Mouse (Mus musculus) heart, embryonic 16.5 days (tissue): ENCODE data around the gene Olfr1535. TPM values are rescaled to one million over a fixed set of nuclear protein-coding genes. Genes with fewer than 3 reads are reported as not detected.

Experiments used
- ATAC-seq: fragments of 200-750 bp; cut with Nextera tagmentation; replicated peaks from 2 replicates; pipeline ENCODE4 v1.8.0; 2017; ENCODE audit warnings: moderate number of reproducible peaks; ENCODE audit not compliant: insufficient read depth, low FRiP score; ENCODE audit errors: extremely low read depth
- H3K27ac ChIP-seq: fragments of 300-500 bp; sonication (generic); 2 replicates; pipeline ENCODE4 v1.5.1; 2014; ENCODE audit warnings: mild to moderate bottlenecking, low read length, control low read depth, moderate library complexity
- H3K27me3 ChIP-seq: fragments of 300-500 bp; sonication (generic); 2 replicates; pipeline ENCODE4 v1.6.1; 2014; ENCODE audit warnings: low read length, mixed read lengths; ENCODE audit not compliant: control insufficient read depth, insufficient read depth
- H3K36me3 ChIP-seq: fragments of 300-500 bp; sonication (generic); 2 replicates; pipeline ENCODE4 v1.6.1; 2014; ENCODE audit not compliant: control insufficient read depth, insufficient read depth
- H3K4me1 ChIP-seq: fragments of 300-500 bp; sonication (generic); 2 replicates; pipeline ENCODE4 v1.6.1; 2014; ENCODE audit warnings: low read length, mixed read lengths; ENCODE audit not compliant: control insufficient read depth, insufficient read depth
- H3K4me2 ChIP-seq: fragments of 300-500 bp; sonication (generic); 2 replicates; pipeline ENCODE4 v1.6.1; 2014; ENCODE audit warnings: low read depth, mild to moderate bottlenecking, control low read depth, low read length
- H3K4me3 ChIP-seq: fragments of 300-500 bp; sonication (generic); 2 replicates; pipeline ENCODE4 v1.5.1; 2014; ENCODE audit warnings: mild to moderate bottlenecking, control low read depth, low read length
- H3K9ac ChIP-seq: fragments of 300-500 bp; sonication (generic); 2 replicates; pipeline ENCODE4 v1.6.1; 2014; ENCODE audit warnings: low read length, control low read depth
- H3K9me3 ChIP-seq: fragments of 300-500 bp; sonication (generic); replicated peaks from 2 replicates; pipeline ENCODE4 v1.6.1; 2016; ENCODE audit warnings: low read length; ENCODE audit not compliant: control insufficient read depth
- WGBS: fragments of 180-500 bp; shearing (Covaris S2); extraction: QIAGEN DNeasy Blood & Tissue Kit; methylation state at CpG from one replicate; pipeline ENCODE4 v1.1.7; 2014; 5-methylcytosine and 5-hydroxymethylcytosine counted together
- polyA plus RNA-seq: library from polyadenylated mRNA; unstranded; fragments of >200 nt; fragmentation: Nextera tagmentation; extraction: Ambion mirVana; gene quantifications from 2 replicates; pipeline ENCODE4 v1.2.1, GENCODE M21; 2015

Gene Olfr1535
- polyA plus RNA-seq: not detected in 2 replicates

GRCm38 (mm10) chr13:21559793-21560192 is at the start of gene Olfr1535:
TSS of gene Olfr1535 (minus strand) at chr13:21559893.
- H3K36me3 ChIP-seq: no peaks in the 10 kb centered on the region
- 58% methylated on average over 1 of the region's 1 CpGs for WGBS
- ATAC-seq: no peak
- H3K27me3 ChIP-seq: no peaks in the 10 kb centered on the region
- H3K4me2 ChIP-seq: no peak within 1 kb of the TSS
- H3K9ac ChIP-seq: no peak within 1 kb of the TSS
- H3K4me1 ChIP-seq: no peaks in the 10 kb centered on the region
- H3K4me3 ChIP-seq: no peak within 1 kb of the TSS
- H3K9me3 ChIP-seq: no peaks in the 10 kb centered on the region
- no peak within 1 kb of the TSS for H3K27ac ChIP-seq

DNA sequence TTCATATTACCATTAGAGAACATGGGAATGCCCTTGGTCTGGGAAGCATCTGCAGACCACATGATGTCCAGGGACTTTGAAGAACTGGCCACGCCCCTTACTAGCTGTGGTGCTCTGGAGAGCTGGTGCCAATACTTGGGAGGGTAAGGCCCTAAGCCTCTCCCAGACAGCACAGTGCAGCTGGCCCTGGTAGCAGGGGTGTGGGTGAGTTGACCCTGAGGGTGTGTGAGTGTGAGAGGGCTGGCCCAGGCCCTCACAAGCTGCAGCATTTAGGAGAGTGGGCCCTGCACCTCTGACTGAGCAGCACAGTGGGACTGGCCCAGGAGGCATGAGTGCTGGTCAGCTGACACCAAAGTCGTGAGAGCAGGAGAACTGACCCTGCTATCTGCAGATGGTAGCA is 31.9 kb upstream of the Olfr1535 start:
- Histone ChIP-seq H3K4me3 (no peak overlapping the region), H3K36me3 (no peaks in the 10 kb centered on the region), H3K9me3 (peaks cover 4% of the 10 kb centered on the region; the same call in 1 of the 2 replicates), H3K27ac (no peak overlapping the region), H3K4me1 (no peaks in the 10 kb centered on the region), H3K27me3 (no peaks in the 10 kb centered on the region), H3K9ac (no peak overlapping the region), H3K4me2 (no peak overlapping the region)
- 48% methylated on average over 2 of the region's 2 CpGs for WGBS
- no peak for ATAC-seq

DNA sequence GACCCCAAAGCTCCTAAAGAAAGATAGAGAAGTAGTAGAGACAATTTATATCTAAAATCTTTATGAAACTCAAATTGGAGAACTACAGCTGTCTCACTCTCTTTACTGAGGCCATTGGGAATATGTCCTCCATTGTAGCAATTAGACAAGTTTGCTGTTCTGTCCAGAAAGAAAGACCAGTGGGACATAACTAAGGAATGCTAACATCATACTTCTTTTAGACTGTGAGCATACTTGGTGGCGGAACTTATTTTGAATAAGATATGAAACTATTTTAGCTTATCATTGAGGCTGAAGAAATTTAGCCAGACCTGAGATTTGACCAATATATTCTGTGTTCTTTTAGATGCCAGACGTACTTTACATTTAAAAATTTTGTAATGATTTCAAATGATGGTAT is 22.0 kb upstream of the Olfr1535 start, which contains the start of gene Olfr1364:
Gene Olfr1364 (minus strand): TSS at position 101 of the 400 bp plus-strand sequence.
- Histone ChIP-seq H3K4me1 (no peaks in the 10 kb centered on the region), H3K9me3 (no peaks in the 10 kb centered on the region), H3K27ac (no peak within 1 kb of the TSS), H3K36me3 (no peaks in the 10 kb centered on the region), H3K4me3 (no peak within 1 kb of the TSS), H3K4me2 (no peak within 1 kb of the TSS), H3K27me3 (no peaks in the 10 kb centered on the region), H3K9ac (no peak within 1 kb of the TSS)
- ATAC-seq: no peak
- WGBS: 77% methylated on average over 2 of the region's 2 CpGs

DNA sequence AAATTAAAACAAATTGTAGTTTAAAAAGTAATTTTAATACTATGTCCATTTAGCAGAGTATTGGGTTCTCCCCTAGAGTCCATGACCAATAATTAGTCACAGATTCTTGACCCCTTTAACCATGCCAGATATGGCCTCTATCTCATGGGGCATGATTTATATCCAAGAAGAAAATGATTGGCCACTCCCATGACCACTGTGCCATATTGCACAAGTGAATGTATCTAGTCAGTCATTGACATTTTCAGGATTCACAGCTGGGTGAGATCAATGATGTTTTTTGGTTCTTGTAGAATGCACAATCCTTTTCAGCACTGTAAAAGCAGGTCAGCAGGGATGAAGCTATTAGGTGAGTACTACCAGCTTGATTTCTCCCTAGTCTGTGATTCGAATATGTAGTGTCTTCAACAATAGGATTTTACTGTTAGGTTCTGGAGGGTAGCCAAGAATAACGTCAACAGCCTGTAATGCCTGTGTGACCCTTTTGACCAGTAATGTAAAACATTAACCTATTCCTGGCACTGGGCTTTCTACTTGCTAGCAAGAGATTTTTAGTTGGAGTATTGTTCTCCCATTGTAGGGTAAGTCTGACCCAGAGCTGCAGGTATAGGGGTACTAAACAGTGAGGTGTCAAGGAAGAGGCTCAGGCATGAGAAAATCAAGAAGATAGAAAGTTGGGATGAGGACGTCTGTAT is 9.1 kb downstream of the Olfr1535 start:
- no peaks in the 10 kb centered on the region for H3K27me3 ChIP-seq
- H3K27ac ChIP-seq: no peak overlapping the region
- H3K4me3 ChIP-seq: no peak overlapping the region
- no peak for ATAC-seq
- no peak overlapping the region for H3K4me2 ChIP-seq
- no peak overlapping the region for H3K9ac ChIP-seq
- H3K36me3 ChIP-seq: no peaks in the 10 kb centered on the region
- H3K4me1 ChIP-seq: no peaks in the 10 kb centered on the region
- H3K9me3 ChIP-seq: no peaks in the 10 kb centered on the region
- 40% methylated on average over 3 of the region's 3 CpGs for whole genome bisulfite sequencing

DNA sequence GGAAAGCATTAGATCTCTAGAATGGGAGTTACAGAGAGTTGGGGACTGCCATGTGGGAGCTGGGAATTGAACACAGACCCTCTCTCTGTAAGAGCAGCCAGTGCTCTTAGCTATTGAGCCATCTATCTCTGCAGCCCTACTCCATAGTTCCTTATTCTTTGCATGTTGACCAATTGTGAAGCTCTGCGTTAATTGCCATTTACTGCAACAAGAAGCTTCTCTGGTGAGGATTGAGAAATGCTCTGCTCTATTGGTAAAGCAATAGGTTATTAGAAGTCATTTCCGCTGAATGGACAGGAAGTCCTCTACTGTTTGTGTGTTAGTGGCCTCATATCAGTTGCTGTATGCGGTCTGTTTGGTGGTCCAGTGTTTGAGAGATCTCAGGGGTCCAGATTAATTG is 10.2 kb downstream of the Olfr1535 start:
- no peaks in the 10 kb centered on the region for H3K9me3 ChIP-seq
- H3K4me3 ChIP-seq: no peak overlapping the region
- H3K36me3 ChIP-seq: no peaks in the 10 kb centered on the region
- H3K27ac ChIP-seq: no peak overlapping the region
- no peaks in the 10 kb centered on the region for H3K4me1 ChIP-seq
- no peaks in the 10 kb centered on the region for H3K27me3 ChIP-seq
- no peak for ATAC-seq
- WGBS: 80% methylated on average over 3 of the region's 3 CpGs
- no peak overlapping the region for H3K9ac ChIP-seq
- no peak overlapping the region for H3K4me2 ChIP-seq

DNA sequence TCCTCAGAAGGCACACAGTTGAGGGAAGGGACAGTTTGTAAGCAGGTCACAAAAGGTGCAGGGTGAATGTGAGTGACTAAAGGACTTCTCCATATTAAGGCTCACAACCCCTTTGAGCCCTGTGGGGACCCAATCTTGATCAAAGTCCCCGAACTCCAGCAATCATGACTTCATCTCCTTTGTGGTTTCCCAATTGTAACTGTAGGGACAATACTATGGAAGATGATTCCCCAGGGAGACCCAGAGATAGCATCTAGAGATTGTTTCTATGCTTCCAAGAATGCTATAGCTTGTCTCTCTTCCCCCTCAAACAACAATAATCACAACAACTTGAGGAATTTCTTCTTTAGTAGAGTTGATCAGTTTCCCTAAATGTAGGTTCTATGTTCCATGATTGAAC is 17.0 kb downstream of the Olfr1535 start, which contains the start of gene Olfr1366:
Gene Olfr1366 (minus strand): TSS at position 101 of the 400 bp plus-strand sequence.
- no peaks in the 10 kb centered on the region for H3K9me3 ChIP-seq
- no peaks in the 10 kb centered on the region for H3K4me1 ChIP-seq
- no peaks in the 10 kb centered on the region for H3K36me3 ChIP-seq
- WGBS: 78% methylated on average over 1 of the region's 1 CpGs
- no peak within 1 kb of the TSS for H3K4me2 ChIP-seq
- no peak for ATAC-seq
- no peak within 1 kb of the TSS for H3K4me3 ChIP-seq
- no peaks in the 10 kb centered on the region for H3K27me3 ChIP-seq
- H3K27ac ChIP-seq: no peak within 1 kb of the TSS
- no peak within 1 kb of the TSS for H3K9ac ChIP-seq

GRCm38 (mm10) chr13:21530781-21531201 is 28.9 kb downstream of the Olfr1535 start, which contains the start of gene Zkscan8:
TSS of gene Zkscan8 (minus strand) at chr13:21531120.
- Histone ChIP-seq H3K27me3 (no peaks in the 10 kb centered on the region), H3K4me2 (peak within 1 kb of the TSS; percentile 78), H3K27ac (peak within 1 kb of the TSS; percentile 94), H3K36me3 (peaks cover 7% of the 10 kb centered on the region), H3K4me1 (peaks cover 5% of the 10 kb centered on the region), H3K9me3 (no peaks in the 10 kb centered on the region), H3K4me3 (peak within 1 kb of the TSS; percentile 97), H3K9ac (peak within 1 kb of the TSS; percentile 98)
- ATAC-seq: peak; percentile 99
- WGBS: under 1% methylated on average over 39 of the region's 39 CpGs

DNA sequence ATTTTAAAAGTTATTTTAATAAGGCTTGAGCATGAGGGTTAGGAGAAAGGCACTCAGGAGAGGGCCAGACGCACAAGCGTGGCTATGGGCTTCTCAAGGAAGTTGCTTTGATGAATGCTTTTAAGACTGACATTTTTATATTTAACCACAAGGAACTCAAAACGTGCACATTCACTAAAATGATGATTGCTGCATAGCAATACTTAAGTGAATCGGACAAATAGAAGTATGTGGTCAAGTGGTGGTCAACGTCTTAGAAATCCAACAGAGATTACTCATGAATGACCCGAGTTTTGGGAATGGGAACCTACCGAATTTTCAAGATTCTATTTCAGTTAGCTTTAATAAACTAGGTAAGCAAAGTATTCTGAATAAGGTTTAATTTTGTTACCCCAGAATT is 29.6 kb downstream of the Olfr1535 start:
- H3K9ac ChIP-seq: peak overlapping the region; percentile 30; the same call in 1 of the 2 replicates
- H3K4me3 ChIP-seq: peak overlapping the region; percentile 97
- H3K27ac ChIP-seq: no peak overlapping the region
- 47% methylated on average over 7 of the region's 7 CpGs for WGBS
- peaks cover 5% of the 10 kb centered on the region for H3K4me1 ChIP-seq
- no peaks in the 10 kb centered on the region for H3K27me3 ChIP-seq
- no peak for ATAC-seq
- H3K9me3 ChIP-seq: no peaks in the 10 kb centered on the region
- H3K36me3 ChIP-seq: peaks cover 12% of the 10 kb centered on the region
- peak overlapping the region; percentile 78 for H3K4me2 ChIP-seq

DNA sequence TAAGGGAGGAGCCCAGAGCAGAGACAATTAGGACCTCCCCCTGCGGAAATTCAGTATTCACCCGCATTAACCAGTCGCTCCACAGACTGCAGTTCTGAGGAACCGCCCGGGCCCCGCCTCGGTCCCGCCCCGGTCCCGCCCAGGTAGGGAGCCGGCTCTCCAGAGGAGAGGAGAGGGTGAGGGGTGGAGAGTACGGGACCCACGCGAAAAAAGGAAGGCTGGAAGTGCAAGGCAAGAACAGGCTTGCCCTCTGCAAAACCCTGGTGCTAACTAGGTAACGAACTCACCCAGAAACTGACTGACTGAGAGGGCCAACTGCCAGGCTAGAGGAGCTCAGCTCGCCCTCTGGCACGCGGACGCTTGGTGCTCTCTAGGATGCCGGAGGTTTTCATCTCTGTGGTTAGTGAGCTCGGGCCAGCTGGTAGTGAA is 53.5 kb downstream of the Olfr1535 start:
- peak; percentile 100 for ATAC-seq
- no peaks in the 10 kb centered on the region for H3K9me3 ChIP-seq
- WGBS: under 1% methylated on average over 21 of the region's 21 CpGs
- H3K4me2 ChIP-seq: peak overlapping the region; percentile 60
- H3K27ac ChIP-seq: peak overlapping the region; percentile 87
- peaks cover 4% of the 10 kb centered on the region; the same call in 1 of the 2 replicates for H3K4me1 ChIP-seq
- peak overlapping the region; percentile 83 for H3K9ac ChIP-seq
- no peaks in the 10 kb centered on the region for H3K27me3 ChIP-seq
- peak overlapping the region; percentile 78 for H3K4me3 ChIP-seq
- no peaks in the 10 kb centered on the region for H3K36me3 ChIP-seq
